Mouse (Mus musculus) olfactory bulb, adult 2 months (tissue): ENCODE data around the gene Cpsf4l.

Experiments used
- CTCF ChIP-seq: fragments of 200-500 bp; IDR thresholded peaks from 2 replicates; pipeline ENCODE4 v1.5.1; 2012; ENCODE audit warnings: low read depth, mild to moderate bottlenecking, low read length, moderate library complexity; ENCODE audit not compliant: insufficient read depth
- POLR2A ChIP-seq: fragments of 200-500 bp; IDR thresholded peaks from 2 replicates; pipeline ENCODE4 v1.6.1; 2012; ENCODE audit warnings: mild to moderate bottlenecking, low read depth, low read length, moderate library complexity; ENCODE audit not compliant: insufficient read depth

DNA sequence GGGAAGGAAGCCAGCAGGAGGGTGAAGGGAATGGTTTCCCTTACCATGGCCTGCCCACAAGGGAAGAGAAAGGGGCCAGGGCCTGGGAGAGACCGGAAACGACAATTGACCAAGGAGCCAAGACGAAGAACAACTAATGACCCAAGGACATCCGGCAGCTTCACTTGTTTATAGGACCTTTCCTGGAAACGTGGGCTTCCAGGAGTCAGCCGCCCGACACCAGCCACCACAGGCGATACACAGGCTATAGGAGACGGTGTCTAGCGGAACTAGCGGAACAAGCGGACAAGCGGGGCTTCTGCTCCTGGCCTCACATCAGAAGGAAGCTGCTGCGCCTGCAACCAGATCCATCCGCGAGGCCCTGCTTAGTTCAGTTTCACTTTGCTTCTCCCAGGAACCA lies 37.2 kb upstream of the Cpsf4l start:
- TF ChIP-seq POLR2A, result no peak
- TF ChIP-seq CTCF, result no peak
